Mouse (Mus musculus): ENCODE measurements around the gene Gprc5d.
A peak's percentile ranks its signal among the peaks of the same experiment; 100 is the strongest.

DNA sequence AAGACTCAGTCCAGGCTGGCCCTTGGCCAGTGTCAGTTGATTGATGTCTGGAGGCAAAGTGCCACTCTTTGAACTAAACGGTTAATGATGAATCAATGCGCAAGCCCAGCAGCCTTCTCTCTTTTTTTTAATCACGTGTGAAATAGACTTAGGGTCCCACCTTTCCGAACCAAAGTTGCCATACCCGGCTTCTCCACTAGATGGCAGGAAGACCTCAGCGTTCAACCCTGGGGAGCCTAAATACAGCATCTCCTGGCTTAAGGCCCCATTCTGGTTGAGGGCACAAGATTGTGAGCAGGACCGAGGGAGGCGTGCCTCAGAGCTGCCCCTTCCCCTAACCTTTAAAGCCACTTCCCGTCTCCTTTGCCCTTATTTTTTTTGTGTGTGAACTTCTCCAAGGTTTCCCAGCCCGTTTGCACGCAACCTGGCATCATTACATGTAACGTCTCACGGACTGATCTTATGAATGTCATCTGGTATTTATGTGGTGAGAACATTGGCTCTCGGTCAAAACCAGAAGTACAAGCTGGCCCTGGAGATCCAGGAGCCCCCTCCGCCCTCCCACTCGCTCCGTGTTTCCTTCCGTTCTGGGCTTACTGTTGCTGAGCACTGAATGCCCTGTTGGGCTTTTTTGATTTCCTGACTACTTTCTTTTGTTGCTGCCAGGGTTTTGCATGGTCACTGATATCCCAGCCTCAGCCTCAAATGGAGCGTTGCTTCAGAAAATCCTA is 30.2 kb downstream of the Gprc5d start:
- peak; percentile 96 for TF ChIP-seq CTCF (IDR thresholded peaks at IDR 0.05; ENCODE audit: low read depth)
- no peak for TF ChIP-seq EP300 (optimal IDR thresholded peaks at IDR 0.05)
